Mouse (Mus musculus) myocyte (in vitro differentiated cells): ENCODE measurements at regions not wholly inside any gene's neighbourhood (a gene's known extent, or its start where the extent isn't known, plus 50 kb on each side); places are given as distances from the start of the nearest gene placed in this dataset.

Source experiments
- CEBPB ChIP-seq: IDR thresholded peaks from 2 replicates; pipeline ENCODE4 v1.6.1; 2011; ENCODE audit warnings: mild to moderate bottlenecking, moderate library complexity; ENCODE audit not compliant: poor library complexity, insufficient read depth, severe bottlenecking
- E2F4 ChIP-seq: IDR thresholded peaks from one replicate; pipeline ENCODE4 v1.6.1; 2011; ENCODE audit warnings: mild to moderate bottlenecking, control low read depth, moderate library complexity; ENCODE audit not compliant: insufficient read depth
- POLR2A ChIP-seq: IDR thresholded peaks from one replicate; pipeline ENCODE4 v1.6.1; 2011; ENCODE audit warnings: low read depth, mild to moderate bottlenecking, control low read depth, moderate library complexity; ENCODE audit not compliant: insufficient read length

- TF ChIP-seq CEBPB (no peak), POLR2A (no peak), E2F4 (no peak)
These were observed 132.7 kb upstream of the Gm10181 start for GRCm38 (mm10) chr9:24956566-24956965.
